Mouse (Mus musculus) adrenal gland, adult (tissue): ENCODE measurements around the gene Ghrh.

Source experiments
- DNase-seq, 2 experiments: peaks; one replicate each; pipeline ENCODE4 v3.0.0; 2022 to 2023; ENCODE audit warnings: low spot score in 1 of 2; ENCODE audit not compliant: inconsistent age in 2 of 2

Ghrh gene

DNA sequence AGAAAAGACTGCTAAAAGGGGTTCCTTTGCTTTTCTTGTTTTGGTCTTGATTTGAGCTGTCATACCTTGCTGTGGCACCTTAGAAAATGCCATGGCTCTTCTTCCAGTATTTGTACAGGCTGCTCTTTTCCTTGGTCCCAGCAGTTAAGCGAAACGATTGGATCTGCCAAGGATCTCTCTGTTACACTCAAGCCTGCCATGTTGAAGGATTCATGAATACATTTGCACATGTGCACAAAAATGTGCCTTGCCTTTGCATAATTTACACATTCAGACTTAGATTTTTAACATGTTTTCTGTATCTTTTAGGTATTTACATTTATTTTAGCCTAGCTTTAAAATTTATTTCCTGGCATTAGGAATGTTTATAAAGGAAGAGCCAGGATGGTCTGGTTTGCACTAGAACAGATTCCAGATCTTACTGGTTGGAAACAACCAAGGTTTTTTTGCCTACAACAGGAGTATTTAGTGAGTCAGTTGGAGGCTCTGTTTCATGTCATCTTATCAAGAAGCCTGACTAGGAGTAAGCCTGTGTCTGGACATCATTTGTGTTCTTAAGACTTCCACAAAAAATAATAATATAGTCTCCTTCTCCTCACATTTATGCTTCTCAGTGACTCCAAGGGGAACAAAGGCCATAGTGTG lies 38.9 kb downstream of the Ghrh start:
- no peak for DNase-seq

- DNase-seq = no peak
Measured at GRCm38 (mm10) chr2:157307715-157308265, 39.5 kb downstream of the Ghrh start.

DNA sequence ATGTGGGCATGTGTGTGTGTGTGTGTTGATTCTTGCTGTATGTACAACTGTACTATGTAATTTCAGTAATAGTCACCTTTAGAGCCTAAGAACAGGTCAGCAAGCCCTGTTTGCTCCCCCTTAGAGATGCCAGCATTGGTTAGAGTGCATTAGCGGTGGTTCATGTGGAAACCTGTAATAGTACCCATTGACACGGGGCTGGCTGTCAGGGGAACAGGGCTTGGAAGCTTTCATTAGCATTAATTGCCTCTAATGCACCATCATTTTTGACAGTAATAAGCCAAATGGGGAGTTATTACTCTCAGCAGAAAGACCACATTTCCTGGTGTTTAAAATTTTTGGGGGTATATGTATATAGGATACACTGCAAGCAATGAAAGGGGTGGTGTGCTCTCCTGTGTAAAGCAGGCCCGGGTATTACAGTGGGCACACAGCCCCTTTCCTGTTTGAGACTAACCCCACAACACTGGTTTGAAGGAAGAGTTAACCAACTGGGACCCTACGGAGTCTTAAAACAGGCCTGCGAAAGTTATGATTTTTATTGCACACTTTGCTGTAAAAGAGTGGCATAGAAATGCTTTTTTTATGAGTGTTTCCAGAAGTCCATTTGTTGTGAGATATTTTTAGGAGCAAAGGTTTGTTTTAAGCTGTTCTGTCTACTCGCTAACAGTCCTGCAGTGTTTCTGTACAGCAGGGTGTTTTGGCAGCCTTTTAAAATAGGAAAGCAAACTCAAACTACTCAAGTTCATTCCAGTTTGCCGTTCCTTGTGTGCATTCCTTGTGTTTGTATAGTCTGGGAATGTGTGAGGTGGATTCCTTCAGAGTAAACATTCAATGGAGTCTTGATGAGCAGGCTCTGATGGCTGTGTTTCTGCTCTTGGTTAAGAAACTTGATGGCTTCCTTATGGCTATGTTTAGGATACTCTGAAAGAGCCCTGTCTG lies 40.9 kb downstream of the Ghrh start:
- no peak for DNase-seq

DNA sequence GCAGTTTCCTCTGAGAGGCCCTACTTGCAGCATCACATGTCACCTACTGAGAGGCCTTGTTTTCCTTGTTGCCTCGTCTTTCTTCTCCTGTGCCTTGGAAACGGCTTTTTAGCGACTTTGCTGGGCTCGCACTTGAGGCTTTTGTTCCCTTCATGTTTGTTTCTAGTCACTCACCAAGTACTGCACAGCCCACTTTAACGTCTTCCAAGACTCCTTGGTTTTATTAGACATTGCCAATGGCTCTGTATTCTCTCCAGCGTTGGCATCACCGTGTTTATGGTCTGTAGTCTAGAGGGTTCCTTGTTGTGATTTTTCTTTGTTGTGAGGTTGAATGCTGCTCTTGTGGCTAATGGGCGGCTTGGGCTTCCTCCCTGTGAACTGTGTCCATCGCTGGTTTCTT lies 44.2 kb downstream of the Ghrh start:
- DNase-seq = no peak

GRCm38 (mm10) chr2:157300051-157300450 lies 47.3 kb downstream of the Ghrh start:
- no peak for DNase-seq

DNA sequence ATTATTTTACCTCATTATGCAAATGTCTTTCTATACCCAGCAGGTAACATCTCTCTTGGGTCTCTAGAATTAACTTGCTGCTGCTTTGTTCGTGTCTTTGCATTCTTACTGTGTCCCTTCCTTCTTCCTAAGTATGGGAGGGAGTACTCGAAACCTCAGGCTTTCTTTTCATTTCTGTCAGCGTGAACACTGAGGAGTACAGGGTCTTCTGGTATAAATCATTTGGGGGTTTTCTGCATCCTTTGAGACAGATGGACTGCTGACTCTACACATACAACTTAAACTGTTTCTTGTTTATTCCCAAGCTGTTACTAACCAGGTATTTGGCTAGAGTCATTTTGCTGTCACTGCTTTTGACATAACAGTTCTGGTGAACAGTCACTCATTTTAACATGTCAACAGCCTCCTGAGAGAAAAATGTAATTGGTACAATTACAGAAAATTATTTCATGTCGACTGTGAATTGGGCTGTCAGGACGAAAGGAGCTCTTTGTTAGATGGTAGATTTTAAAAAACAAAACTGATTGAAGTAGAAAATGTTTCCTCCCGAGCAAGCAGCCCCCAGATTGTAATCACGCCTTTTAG lies 51.1 kb downstream of the Ghrh start:
- no peak for DNase-seq

- peak; percentile 61 to 85 for DNase-seq
Measured at GRCm38 (mm10) chr2:157292093-157292492, 55.2 kb downstream of the Ghrh start.

DNA sequence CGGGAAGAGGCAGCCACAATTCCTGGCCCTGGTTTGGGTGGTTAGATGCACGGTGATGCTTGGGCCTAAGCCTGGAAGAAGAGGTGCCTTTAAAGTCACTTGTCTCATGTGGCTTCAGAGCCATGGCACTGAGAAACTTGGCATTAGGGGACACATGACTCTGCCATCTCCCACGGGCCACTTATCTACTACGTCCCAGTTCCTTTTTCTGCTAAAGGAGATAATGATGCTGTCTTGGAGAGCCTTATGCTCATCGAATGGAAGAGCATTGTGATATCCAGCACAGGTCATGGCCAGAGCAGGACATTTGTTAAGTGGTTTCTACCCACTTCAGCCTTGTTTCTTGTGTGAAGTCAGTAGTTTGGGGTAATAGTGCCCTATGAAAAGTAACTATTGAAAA lies 58.3 kb downstream of the Ghrh start:
- no peak for DNase-seq

DNA sequence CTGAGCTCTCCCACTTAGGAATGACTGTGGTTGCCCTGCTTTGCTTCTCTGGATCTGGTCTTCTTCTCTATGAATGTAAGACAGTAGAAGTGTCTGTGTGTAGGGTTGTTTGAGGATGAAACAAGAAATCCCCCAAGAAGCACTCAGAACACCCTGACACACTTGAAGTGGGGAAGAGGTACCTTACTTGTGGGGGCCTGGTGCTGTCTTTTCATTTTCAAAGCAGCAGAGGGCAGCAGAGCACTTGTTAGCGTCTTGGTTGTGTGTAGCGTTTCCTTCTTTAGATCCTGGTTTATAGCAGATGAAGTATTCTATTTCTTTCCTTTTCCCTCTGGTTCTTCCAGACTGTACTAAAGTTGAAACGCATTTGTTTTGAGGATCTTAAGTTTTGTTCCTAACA lies 59.8 kb downstream of the Ghrh start:
- DNase-seq = peak; percentile 23 to 74

DNA sequence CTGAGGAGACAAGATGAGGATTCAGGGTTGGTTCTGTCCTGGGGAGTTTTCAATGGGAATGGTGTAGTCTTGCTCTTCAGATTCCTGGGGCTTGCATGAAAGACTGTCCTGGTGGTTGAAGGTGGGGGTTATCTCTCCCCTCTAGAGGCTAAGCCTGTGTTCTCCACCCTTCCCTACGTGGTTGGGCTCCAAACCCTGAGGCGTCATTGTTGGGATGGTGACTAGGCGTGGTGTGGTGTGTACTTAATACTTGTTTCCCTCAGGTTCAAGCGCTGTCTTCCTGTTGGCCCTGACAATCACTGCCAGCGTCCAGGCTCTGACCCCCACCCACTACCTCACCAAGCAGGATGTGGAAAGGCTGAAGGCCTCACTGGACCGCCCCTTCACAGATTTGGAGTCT lies 64.0 kb downstream of the Ghrh start:
- no peak for DNase-seq
